8 mouse cellular contexts compared by ENCODE assay signal in genomic region chr15:101860421-101861130, GRCm38 (mm10). TPM values are rescaled to one million over a fixed set of nuclear protein-coding genes. Genes with fewer than 3 reads are reported as not detected.
DNase-seq lines count a peak whose midpoint lies in the region; ATAC-seq and TF ChIP-seq lines count a peak whose summit lies in the region.
"Had no signal": no experiment of that assay in that cellular context is flagged by ENCODE, and none has a peak within 500 bp of the region (broad histone marks: within the 10 kb centered on the region; RNA-seq: fewer than 3 reads in every experiment).

No protein-coding gene starts in this region.

- H3K4me3 ChIP-seq in lung, embryonic 15.5 days, result peak overlapping the region; percentile 36; the same call in 1 of the 2 replicates
- H3K4me3 ChIP-seq in forebrain, embryonic 12.5 days (replicated peaks), result peak overlapping the region; percentile 48
- H3K4me3 ChIP-seq in kidney, postnatal 0 days (replicated peaks; ENCODE audit: low read depth, low read length), result peak overlapping the region; percentile 32
- H3K4me3 ChIP-seq in stomach, embryonic 14.5 days (ENCODE audit: low read depth, low read length), result peak overlapping the region; percentile 33; the same call in 1 of the 2 replicates

- H3K9ac ChIP-seq in lung, embryonic 15.5 days, result no peak overlapping the region
- no peak overlapping the region for H3K9ac ChIP-seq in forebrain, embryonic 12.5 days
- no peak overlapping the region for H3K9ac ChIP-seq in kidney, postnatal 0 days (ENCODE audit: low read depth, low read length)
- no peak overlapping the region for H3K9ac ChIP-seq in stomach, embryonic 14.5 days (replicated peaks; ENCODE audit: low read depth, low read length)
- H3K9ac ChIP-seq: liver, embryonic 15.5 days had no signal

- peaks cover 49% of the 10 kb centered on the region for H3K27me3 ChIP-seq in lung, embryonic 15.5 days
- H3K27me3 ChIP-seq in forebrain, embryonic 12.5 days, result peaks cover 57% of the 10 kb centered on the region
- no peaks in the 10 kb centered on the region; the same call in 1 of the 2 replicates for H3K27me3 ChIP-seq in kidney, postnatal 0 days (ENCODE audit: insufficient read depth, low read length)
- peaks cover 3% of the 10 kb centered on the region; the same call in 1 of the 2 replicates for H3K27me3 ChIP-seq in stomach, embryonic 14.5 days (ENCODE audit: control insufficient read depth, insufficient read depth, low read length)

- 58% methylated on average over 13 of the region's 13 CpGs for WGBS in lung, embryonic 15.5 days
- 56% methylated on average over 13 of the region's 13 CpGs for WGBS in forebrain, embryonic 12.5 days
- 53% methylated on average over 13 of the region's 13 CpGs for WGBS in kidney, postnatal 0 days
- WGBS in stomach, embryonic 14.5 days, result 56% methylated on average over 13 of the region's 13 CpGs

- H3K4me2 ChIP-seq in lung, embryonic 15.5 days, result no peak overlapping the region
- peak overlapping the region; percentile 90 for H3K4me2 ChIP-seq in forebrain, embryonic 12.5 days
- H3K4me2 ChIP-seq in kidney, postnatal 0 days (ENCODE audit: low read length), result peak overlapping the region; percentile 79
- peak overlapping the region; percentile 80 for H3K4me2 ChIP-seq in stomach, embryonic 14.5 days (replicated peaks; ENCODE audit: low read depth, low read length)

- H3K9me3 ChIP-seq in lung, embryonic 15.5 days, result no peaks in the 10 kb centered on the region
- H3K9me3 ChIP-seq in forebrain, embryonic 12.5 days, result no peaks in the 10 kb centered on the region
- H3K9me3 ChIP-seq in kidney, postnatal 0 days (replicated peaks; ENCODE audit: low read length), result no peaks in the 10 kb centered on the region
- H3K9me3 ChIP-seq in stomach, embryonic 14.5 days (ENCODE audit: control insufficient read depth, low read depth, low read length), result no peaks in the 10 kb centered on the region
- H3K9me3 ChIP-seq: liver, embryonic 15.5 days had no signal

- no peak for DNase-seq in lung, postnatal 14 days
- no peak for DNase-seq in kidney, postnatal 0 days (ENCODE audit: low spot score)
- DNase-seq in ovary, postnatal 10 days (ENCODE audit: low spot score), result no peak

- H3K27ac ChIP-seq in lung, embryonic 15.5 days, result no peak overlapping the region
- H3K27ac ChIP-seq in forebrain, embryonic 12.5 days, result no peak overlapping the region
- H3K27ac ChIP-seq in kidney, postnatal 0 days, result no peak overlapping the region
- H3K27ac ChIP-seq in stomach, embryonic 14.5 days (ENCODE audit: low read length), result no peak overlapping the region
- H3K27ac ChIP-seq: liver, embryonic 15.5 days had no signal

- H3K36me3 ChIP-seq in lung, embryonic 15.5 days, result no peaks in the 10 kb centered on the region
- H3K36me3 ChIP-seq in forebrain, embryonic 12.5 days (replicated peaks), result no peaks in the 10 kb centered on the region
- H3K36me3 ChIP-seq in kidney, postnatal 0 days (ENCODE audit: insufficient read depth, low read length), result no peaks in the 10 kb centered on the region
- H3K36me3 ChIP-seq in stomach, embryonic 14.5 days (ENCODE audit: control insufficient read depth, insufficient read depth, low read length), result no peaks in the 10 kb centered on the region
- H3K36me3 ChIP-seq: liver, embryonic 15.5 days had no signal

- peak; percentile 46; the same call in 1 of the 2 replicates for TF ChIP-seq CTCF in kidney, postnatal 0 days (IDR thresholded peaks at IDR 0.05; ENCODE audit: low read depth)

- H3K4me1 ChIP-seq in lung, embryonic 15.5 days, result no peaks in the 10 kb centered on the region
- H3K4me1 ChIP-seq in forebrain, embryonic 12.5 days, result peaks cover 15% of the 10 kb centered on the region
- H3K4me1 ChIP-seq in kidney, postnatal 0 days (replicated peaks; ENCODE audit: insufficient read depth, low read length), result no peaks in the 10 kb centered on the region
- H3K4me1 ChIP-seq in stomach, embryonic 14.5 days (ENCODE audit: control insufficient read depth, insufficient read depth, low read length), result 0 out of 2 replicates have a peak, but pooled peaks cover 4% of the 10 kb centered on the region
- H3K4me1 ChIP-seq: liver, embryonic 15.5 days had no signal

- ATAC-seq in lung, embryonic 15.5 days (ENCODE audit: borderline replicate concordance, extremely low read depth, low FRiP score, low TSS enrichment), result no peak
- no peak for ATAC-seq in forebrain, embryonic 12.5 days (ENCODE audit: low FRiP score)
- ATAC-seq in kidney, postnatal 0 days (replicated peaks; ENCODE audit: low FRiP score, low read depth), result no peak
- ATAC-seq in stomach, embryonic 14.5 days (ENCODE audit: insufficient number of reproducible peaks, insufficient read depth, low FRiP score, low read depth), result no peak
- ATAC-seq in erythroblast, adult 5-6 weeks (replicated peaks; ENCODE audit: low FRiP score, poor library complexity, severe bottlenecking), result no peak

RNA-seq across cellular contexts. Expression of gene Krt77, which starts 8.9 kb away (rescaled TPM):
- polyA plus RNA-seq in lung, embryonic 15.5 days (2015; fragmentation: Nextera tagmentation; extraction: Ambion mirVana), result not detected in 2 replicates
- not detected in 2 replicates for polyA plus RNA-seq in forebrain, embryonic 12.5 days (2016; fragmentation: Nextera tagmentation; extraction: Ambion mirVana)
- not detected in 2 replicates for polyA plus RNA-seq in kidney, postnatal 0 days (2015; fragmentation: Nextera tagmentation; extraction: Ambion mirVana)
- 0.13 and 0.14 TPM in 2 replicates for polyA plus RNA-seq in stomach, embryonic 14.5 days (2014; fragmentation: Nextera tagmentation; extraction: Ambion mirVana)
- not detected in 2 replicates for total RNA-seq in erythroblast, adult 5-6 weeks (2015; ENCODE audit: low replicate concordance)
- total RNA-seq in erythroblast, adult 5-6 weeks (2017; ENCODE audit: low replicate concordance), result not detected in 2 replicates
- polyA plus RNA-seq: liver, embryonic 15.5 days had no signal

RNA-seq across cellular contexts. Expression of gene Krt1, which starts 10.0 kb away (rescaled TPM):
- polyA plus RNA-seq in lung, embryonic 15.5 days (2015; fragmentation: Nextera tagmentation; extraction: Ambion mirVana), result 0.54 and 0.55 TPM in 2 replicates
- 4.0 and 4.5 TPM in 2 replicates for polyA plus RNA-seq in forebrain, embryonic 12.5 days (2016; fragmentation: Nextera tagmentation; extraction: Ambion mirVana)
- 0.59 and 1.1 TPM in 2 replicates for polyA plus RNA-seq in kidney, postnatal 0 days (2015; fragmentation: Nextera tagmentation; extraction: Ambion mirVana)
- 1.4 and 1.9 TPM in 2 replicates for polyA plus RNA-seq in stomach, embryonic 14.5 days (2014; fragmentation: Nextera tagmentation; extraction: Ambion mirVana)
- not detected in 2 replicates for total RNA-seq in erythroblast, adult 5-6 weeks (2015; ENCODE audit: low replicate concordance)
- not detected in 2 replicates for total RNA-seq in erythroblast, adult 5-6 weeks (2017; ENCODE audit: low replicate concordance)

RNA-seq across cellular contexts. Expression of gene Krt76, which starts 32.1 kb away (rescaled TPM):
- polyA plus RNA-seq in lung, embryonic 15.5 days (2015; fragmentation: Nextera tagmentation; extraction: Ambion mirVana), result not detected in 2 replicates
- not detected in 2 replicates for polyA plus RNA-seq in forebrain, embryonic 12.5 days (2016; fragmentation: Nextera tagmentation; extraction: Ambion mirVana)
- polyA plus RNA-seq in kidney, postnatal 0 days (2015; fragmentation: Nextera tagmentation; extraction: Ambion mirVana), result not detected in 2 replicates
- not detected in 2 replicates for polyA plus RNA-seq in stomach, embryonic 14.5 days (2014; fragmentation: Nextera tagmentation; extraction: Ambion mirVana)
- not detected in 2 replicates for total RNA-seq in erythroblast, adult 5-6 weeks (2015; ENCODE audit: low replicate concordance)
- total RNA-seq in erythroblast, adult 5-6 weeks (2017; ENCODE audit: low replicate concordance), result not detected in 2 replicates
- polyA plus RNA-seq: liver, embryonic 15.5 days had no signal

RNA-seq across cellular contexts. Expression of gene Krt2, which starts 42.6 kb away (rescaled TPM):
- polyA plus RNA-seq in lung, embryonic 15.5 days (2015; fragmentation: Nextera tagmentation; extraction: Ambion mirVana), result not detected in 2 replicates
- not detected in 2 replicates for polyA plus RNA-seq in forebrain, embryonic 12.5 days (2016; fragmentation: Nextera tagmentation; extraction: Ambion mirVana)
- not detected in 2 replicates for polyA plus RNA-seq in kidney, postnatal 0 days (2015; fragmentation: Nextera tagmentation; extraction: Ambion mirVana)
- not detected in 2 replicates for polyA plus RNA-seq in stomach, embryonic 14.5 days (2014; fragmentation: Nextera tagmentation; extraction: Ambion mirVana)
- total RNA-seq in erythroblast, adult 5-6 weeks (2015; ENCODE audit: low replicate concordance), result not detected in 2 replicates
- not detected in 2 replicates for total RNA-seq in erythroblast, adult 5-6 weeks (2017; ENCODE audit: low replicate concordance)
- polyA plus RNA-seq: liver, embryonic 15.5 days had no signal

RNA-seq across cellular contexts. Expression of gene Krt73, which starts 58.4 kb away (rescaled TPM):
- not detected in 2 replicates for polyA plus RNA-seq in lung, embryonic 15.5 days (2015; fragmentation: Nextera tagmentation; extraction: Ambion mirVana)
- 0.19 and 0.41 TPM in 2 replicates for polyA plus RNA-seq in forebrain, embryonic 12.5 days (2016; fragmentation: Nextera tagmentation; extraction: Ambion mirVana)
- not detected in 2 replicates for polyA plus RNA-seq in kidney, postnatal 0 days (2015; fragmentation: Nextera tagmentation; extraction: Ambion mirVana)
- polyA plus RNA-seq in stomach, embryonic 14.5 days (2014; fragmentation: Nextera tagmentation; extraction: Ambion mirVana), result not detected in 2 replicates
- total RNA-seq in erythroblast, adult 5-6 weeks (2015; ENCODE audit: low replicate concordance), result not detected in 2 replicates
- not detected in 2 replicates for total RNA-seq in erythroblast, adult 5-6 weeks (2017; ENCODE audit: low replicate concordance)
- polyA plus RNA-seq: liver, embryonic 15.5 days had no signal
